Mouse (Mus musculus): ENCODE results near the gene Lsm6. TPM values are rescaled to one million over a fixed set of nuclear protein-coding genes. Genes with fewer than 3 reads are reported as not detected.

Lsm6 gene
- polyA plus RNA-seq (2017; shearing (Covaris generic)) = 100 to 1,000 TPM; 132 to 145 TPM

GRCm38 (mm10) chr8:78820673-78821310, at the start of gene Lsm6:
Gene Lsm6, minus strand, starts transcription at chr8:78821140.

Other genes starting within 250 kb of the Lsm6 start
- gene Zfp827, start 207.3 kb upstream of the Lsm6 start, polyA plus RNA-seq (2017; shearing (Covaris generic)) = 1 to 10 TPM; 3.4 to 4.1 TPM

Data from inflammation-experienced regulatory T-cells (primary cell).